Mouse (Mus musculus) NIH3T3 (cell line): ENCODE results near the gene Cbfa2t3.

Source experiments
- DNase-seq: peaks from one replicate; pipeline ENCODE4 v3.0.0-alpha.2; 2012; ENCODE audit warnings: low read depth

The Cbfa2t3 gene

DNA sequence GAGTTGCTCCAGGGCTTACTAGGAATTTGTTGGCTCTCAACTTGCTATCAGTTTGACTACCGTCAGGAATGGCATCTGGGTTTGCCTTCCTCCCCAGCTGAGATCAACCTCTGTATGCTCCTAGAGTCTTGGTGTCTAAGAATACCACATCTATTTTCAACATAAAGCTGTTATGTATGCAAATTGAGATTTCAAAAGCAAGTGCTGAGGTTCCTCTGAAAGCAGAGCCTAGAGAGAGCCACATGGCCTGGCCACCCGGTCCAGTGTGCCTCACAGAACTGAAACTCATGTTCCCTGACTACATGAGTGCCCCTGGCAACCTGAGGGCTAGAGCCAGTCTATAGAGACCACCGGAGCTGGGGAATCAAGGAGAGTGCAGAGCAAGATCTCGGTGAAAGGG lies 93.5 kb downstream of the Cbfa2t3 start:
- DNase-seq = no peak

GRCm38 (mm10) chr8:122604640-122605039 lies 94.3 kb downstream of the Cbfa2t3 start:
- DNase-seq = no peak

- no peak for DNase-seq
Observed at GRCm38 (mm10) chr8:122600666-122601065, 98.2 kb downstream of the Cbfa2t3 start.

- DNase-seq = no peak
Observed at GRCm38 (mm10) chr8:122596031-122596430, 102.9 kb downstream of the Cbfa2t3 start.

DNA sequence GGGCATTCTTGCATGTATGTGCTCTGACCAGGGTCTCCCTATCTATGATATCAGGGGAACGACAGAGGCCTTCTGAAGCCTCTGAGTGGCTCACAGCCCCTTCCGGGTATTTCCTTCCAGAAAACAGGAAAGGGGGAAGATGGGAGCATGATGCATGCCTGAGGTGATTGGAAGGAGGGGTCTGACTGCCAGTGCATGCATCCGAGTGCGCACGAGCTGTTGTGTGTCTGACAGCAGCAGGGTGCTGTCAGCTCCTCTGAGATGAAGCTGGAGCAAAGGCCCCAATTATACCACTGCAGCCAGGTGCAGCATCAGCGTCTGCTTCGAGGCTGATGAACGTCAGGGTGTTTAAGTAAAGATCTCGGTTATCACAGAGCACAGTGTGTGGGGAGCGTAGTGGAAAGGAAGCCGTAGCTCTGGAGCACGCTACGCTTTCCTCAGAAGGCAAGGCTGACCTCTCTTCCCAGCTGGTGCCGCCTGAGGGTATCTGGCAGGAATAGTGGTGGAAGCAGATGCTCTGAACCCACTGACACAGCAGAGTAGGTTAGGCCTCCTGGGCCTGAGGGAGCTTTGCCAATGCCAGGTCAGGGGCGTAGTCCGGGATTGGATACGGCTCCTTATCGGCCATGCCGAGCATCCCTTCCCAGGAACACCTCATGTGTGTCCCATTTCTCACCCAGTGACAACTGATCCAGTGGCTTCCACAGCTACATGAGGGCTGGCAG lies 105.0 kb downstream of the Cbfa2t3 start:
- DNase-seq = no peak

DNA sequence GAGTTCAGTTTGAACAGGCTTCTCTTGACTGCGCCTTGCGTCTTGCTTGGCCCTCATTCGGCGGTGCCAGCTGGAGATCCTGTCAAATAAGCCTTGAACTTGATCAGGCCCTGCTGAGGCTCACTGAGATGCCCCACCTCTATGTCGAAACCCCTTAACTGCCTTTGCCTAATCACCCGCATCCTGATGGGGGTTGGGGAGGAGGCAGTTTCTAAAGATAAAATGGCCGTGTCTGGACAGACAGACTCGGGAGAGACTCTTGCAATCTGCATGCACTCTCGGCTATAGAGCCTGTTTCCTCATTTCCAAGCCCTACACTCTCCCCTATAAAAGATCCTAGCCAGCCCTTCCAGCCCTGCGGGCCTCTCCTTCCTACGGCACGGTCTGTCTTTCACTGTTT lies 105.7 kb downstream of the Cbfa2t3 start:
- peak; percentile 13 for DNase-seq

GRCm38 (mm10) chr8:122586749-122587148 lies 112.2 kb downstream of the Cbfa2t3 start:
- no peak for DNase-seq

- DNase-seq = peak; percentile 27
Observed at GRCm38 (mm10) chr8:122586171-122586570, 112.7 kb downstream of the Cbfa2t3 start.

- DNase-seq = peak; percentile 79
Observed at GRCm38 (mm10) chr8:122585411-122585891, 113.5 kb downstream of the Cbfa2t3 start.

- peak; percentile 69 for DNase-seq
Observed at GRCm38 (mm10) chr8:122584981-122585380, 113.9 kb downstream of the Cbfa2t3 start.

GRCm38 (mm10) chr8:122580926-122581325 lies 118.0 kb downstream of the Cbfa2t3 start:
- no peak for DNase-seq

GRCm38 (mm10) chr8:122579196-122579595 lies 119.7 kb downstream of the Cbfa2t3 start:
- no peak for DNase-seq

DNA sequence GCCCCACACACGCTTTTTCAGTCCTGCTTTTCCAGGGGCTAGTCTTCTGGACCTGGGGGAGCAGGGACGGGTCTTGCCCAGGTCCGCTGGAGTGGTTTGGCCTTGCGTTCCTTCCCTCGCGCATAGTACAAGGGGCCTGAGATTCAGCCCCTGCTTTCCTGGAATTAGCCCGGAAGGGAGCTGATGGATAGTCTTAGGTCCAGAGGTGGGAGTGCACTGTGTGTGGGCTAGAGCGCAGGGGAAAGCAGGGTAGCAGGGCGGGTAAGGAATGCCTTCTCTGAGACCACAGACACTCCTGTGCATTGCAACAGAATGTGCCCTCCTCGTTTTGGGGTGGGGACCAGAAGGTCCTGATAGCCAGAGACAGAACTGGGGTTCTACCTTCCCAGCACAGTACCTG lies 121.8 kb downstream of the Cbfa2t3 start:
- DNase-seq = no peak

GRCm38 (mm10) chr8:122576648-122577022 lies 122.3 kb downstream of the Cbfa2t3 start, which contains the start of gene Aprt:
Aprt (minus strand) TSS chr8:122576909.
- DNase-seq = peak; percentile 99

DNA sequence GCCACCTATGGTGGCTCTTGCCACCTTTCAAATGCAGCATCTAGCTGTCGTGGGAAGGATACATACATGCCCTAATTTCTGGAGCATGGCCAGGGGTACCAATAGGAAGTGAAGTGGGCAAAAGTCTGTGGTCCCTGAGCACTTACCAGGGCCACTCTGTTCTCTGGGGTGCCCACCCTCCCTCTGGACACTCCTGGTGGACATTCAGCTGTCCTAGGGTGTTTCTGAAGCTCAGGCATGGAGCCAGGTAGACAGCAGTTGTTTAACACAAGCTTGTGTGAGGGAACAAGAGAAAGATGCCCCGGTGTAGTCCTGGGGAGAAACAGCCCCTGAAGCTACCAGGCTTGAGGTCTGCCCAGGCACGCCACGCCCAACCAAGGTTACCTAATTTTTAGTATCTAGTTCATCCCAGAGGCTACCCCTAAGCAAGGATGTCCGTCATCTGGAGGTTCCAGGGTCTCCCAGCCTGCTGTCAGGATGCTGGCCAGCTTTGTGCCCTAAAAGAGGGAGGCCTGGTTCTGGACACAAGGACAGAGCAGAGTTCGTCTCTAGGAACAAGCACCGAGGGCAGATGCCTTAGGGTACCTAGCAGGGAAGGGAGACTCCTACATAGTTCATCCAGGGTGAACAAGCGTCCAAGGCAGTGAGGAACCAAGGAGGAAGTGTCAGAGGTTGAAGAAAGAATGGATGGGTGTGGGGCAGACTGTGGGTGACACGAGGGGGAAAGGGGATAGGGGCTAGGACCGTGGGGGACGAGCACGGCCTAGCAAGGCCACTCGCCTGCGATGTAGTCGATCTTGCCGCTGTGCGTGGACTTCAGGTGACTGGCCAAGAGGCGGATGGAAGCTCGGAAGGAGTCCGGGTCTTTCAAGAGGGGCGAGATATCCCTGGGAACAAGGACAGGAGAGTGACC lies 122.9 kb downstream of the Cbfa2t3 start:
- peak; percentile 33 for DNase-seq

DNA sequence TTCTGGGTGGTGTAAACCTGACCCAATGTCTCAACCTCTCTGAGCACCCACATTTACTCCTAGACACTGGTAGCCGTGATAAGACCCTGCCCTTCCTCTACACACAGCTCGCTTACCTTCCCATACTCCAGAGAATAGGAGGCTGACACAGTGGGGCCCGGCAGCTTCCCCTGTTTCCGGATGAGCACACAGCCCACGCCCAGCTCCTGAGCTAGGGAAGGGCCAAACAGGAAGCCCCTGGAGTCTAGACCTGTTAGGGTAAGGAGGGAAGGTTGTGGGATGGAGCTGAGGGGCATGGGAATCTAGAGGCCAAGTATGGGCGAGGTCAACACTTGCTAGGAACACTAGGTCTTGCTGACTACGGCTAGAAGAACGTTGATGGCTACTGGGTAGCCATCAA lies 123.6 kb downstream of the Cbfa2t3 start:
- DNase-seq = no peak
